Mouse (Mus musculus) ovary, adult 10 weeks (tissue): ENCODE results near the gene Akap5. TPM values are rescaled to one million over a fixed set of nuclear protein-coding genes. Genes with fewer than 3 reads are reported as not detected.

Experiments used
- polyA plus RNA-seq: library from polyadenylated mRNA; stranded (reverse); fragments of 350-450 nt; fragmentation: Illumina TruSeq; extraction: RNeasy Lipid Tissue Mini Kit (QIAGEN cat#74804); gene quantifications from one replicate; pipeline ENCODE4 v1.2.3, GENCODE M21; 2014

Gene Akap5
- polyA plus RNA-seq = 3.0 TPM

DNA sequence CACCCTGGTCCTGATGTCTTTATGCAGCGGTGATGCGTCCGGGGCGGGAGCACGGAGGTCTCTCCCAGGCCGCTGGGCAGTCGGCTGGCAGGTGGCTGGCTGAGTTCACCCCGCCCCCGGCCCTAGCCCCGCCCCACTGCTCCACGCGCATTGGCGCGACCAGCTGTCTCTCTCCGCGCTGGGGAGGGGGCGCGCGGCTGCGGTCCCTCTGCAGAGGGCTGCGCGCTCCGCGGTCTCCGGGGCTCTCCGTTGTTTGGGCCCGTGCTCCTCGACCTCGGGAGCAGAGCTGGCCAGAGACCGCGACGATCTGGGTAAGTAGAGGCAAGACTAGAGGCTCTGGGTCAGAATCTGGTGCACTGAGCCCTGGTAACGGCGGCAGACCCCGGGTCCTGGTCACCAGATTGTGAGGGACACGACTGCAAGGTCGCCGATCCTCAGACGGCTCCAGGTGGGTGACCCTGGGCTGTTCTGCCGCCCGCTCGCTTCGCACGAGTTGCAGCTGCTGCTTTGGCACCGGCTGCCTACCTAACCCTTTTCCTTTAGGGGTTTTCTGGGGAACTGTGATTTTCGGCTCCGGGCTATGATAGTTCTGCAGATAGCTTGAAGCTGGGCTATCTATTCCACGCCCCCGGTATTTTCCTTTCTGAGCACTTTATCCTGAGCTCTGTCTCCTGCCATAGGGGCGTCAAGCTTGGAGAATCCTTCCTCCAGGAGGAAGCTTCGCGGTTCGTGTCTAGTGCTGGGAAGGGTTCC is at the start of gene Akap5:
Gene Akap5 (plus strand): TSS at position 213 of the 753 bp plus-strand sequence.

DNA sequence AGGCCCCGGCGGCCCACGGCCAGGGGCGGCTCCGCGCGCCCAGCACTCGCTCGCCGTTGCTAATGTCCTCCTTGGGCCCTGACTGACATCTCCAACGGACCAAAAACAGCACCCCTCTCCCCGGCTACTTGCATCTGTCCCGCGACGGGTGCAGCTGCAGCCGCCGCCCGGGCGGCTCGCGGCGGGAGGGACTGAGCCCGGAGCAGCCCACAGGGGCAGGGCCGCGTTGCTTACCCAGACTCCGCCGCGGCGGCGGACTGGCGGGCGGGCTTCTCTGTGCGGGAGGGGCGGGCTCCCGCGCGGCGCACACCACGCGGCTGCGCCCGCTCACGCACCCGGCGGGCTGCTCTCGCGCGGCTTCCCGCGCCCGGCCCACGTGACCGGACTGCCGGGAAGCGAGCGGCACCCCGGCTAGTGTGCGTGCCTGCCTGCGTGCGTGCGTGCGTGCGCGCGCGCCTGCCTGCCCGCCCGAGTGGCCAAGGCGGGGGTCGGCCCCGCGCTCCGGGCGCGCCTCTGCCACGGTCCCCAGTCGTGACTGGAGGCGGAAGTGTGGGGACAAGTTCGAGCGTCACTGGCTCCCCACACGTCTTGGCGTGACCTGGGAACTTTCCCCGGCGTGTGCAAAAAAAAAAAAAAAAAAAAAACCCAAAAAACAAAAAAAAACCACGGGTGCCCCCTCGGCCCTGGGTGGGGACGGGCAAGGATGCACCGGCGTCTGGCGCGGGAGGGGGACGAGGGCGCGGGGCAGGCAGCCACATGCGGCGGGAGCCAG is 44.7 kb downstream of the Akap5 start, which contains the start of gene Zbtb25:
Gene Zbtb25 (minus strand): TSS at position 397 of the 772 bp plus-strand sequence.

DNA sequence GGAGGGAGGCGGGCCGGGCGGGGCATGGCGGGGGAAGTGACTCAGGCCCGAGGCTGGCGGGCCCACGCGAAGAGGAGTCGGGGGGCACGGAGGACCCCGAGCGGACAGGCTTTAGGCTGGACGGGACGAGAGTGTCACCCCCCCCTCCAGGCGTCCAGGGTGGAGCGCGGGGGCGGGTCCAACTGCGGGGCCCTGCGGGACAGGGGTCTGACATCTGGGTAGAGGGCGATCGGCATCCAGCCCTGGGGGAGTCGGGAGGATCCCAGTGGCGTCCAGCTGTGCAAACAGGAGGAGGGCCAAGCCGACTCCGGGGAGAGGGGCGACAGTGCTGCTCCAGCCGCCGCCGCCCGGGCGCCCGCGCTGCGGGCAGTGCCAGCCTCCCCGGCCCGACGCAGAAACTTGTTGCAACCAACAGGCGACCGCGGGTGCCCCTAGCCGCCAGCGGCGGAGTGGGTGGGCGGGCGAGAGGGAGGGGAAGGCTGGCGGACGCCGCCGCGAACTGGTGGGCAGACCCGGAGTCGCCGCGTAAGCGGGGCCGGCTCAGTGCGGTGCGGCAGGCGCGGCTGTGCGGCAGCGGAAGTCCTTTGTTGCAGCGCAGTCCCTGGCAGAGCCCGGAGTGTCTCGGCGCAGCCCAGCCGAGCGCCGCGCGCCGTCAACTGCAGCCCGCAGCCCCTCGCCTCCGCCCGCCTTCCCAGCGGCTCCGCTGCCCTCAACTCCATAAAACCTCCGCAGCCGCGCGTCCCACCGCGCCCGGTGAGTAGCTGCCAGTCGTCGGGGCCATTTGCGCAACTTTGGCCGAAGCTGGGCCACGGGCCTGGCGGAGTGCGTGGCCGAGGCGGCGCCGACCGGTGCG is 45.5 kb downstream of the Akap5 start, which contains the start of gene Zbtb1:
Gene Zbtb1 (plus strand): TSS at position 289 of the 853 bp plus-strand sequence.

Other genes starting within 250 kb of the Akap5 start
- 87.7 TPM for gene Esr2, start 147.6 kb upstream of the Akap5 start, polyA plus RNA-seq
- gene Tex21, start 78.1 kb upstream of the Akap5 start, polyA plus RNA-seq = 0.57 TPM
- gene Mthfd1, start 69.6 kb upstream of the Akap5 start, polyA plus RNA-seq = 21.8 TPM
- 44.6 TPM for gene Zbtb25, start 44.7 kb downstream of the Akap5 start, polyA plus RNA-seq
- 19.5 TPM for gene Zbtb1, start 45.4 kb downstream of the Akap5 start, polyA plus RNA-seq
- 15.7 TPM for gene Hspa2, start 79.3 kb downstream of the Akap5 start, polyA plus RNA-seq
- gene Ppp1r36, start 92.6 kb downstream of the Akap5 start, polyA plus RNA-seq = 5.9 TPM
- gene Plekhg3, start 206.0 kb downstream of the Akap5 start, polyA plus RNA-seq = 4.7 TPM